Mouse (Mus musculus): ENCODE data around the gene Bloc1s6. TPM values are rescaled to one million over a fixed set of nuclear protein-coding genes. Genes with fewer than 3 reads are reported as not detected.
A peak's percentile ranks its signal among the peaks of the same experiment; 100 is the strongest.

Gene Bloc1s6
- polyA plus RNA-seq, 1 experiment from 2014 or later = 16.5 TPM

- no peak overlapping the region for H3K4me2 ChIP-seq (ENCODE audit: low read depth, low read length)
- H3K9me3 ChIP-seq (replicated peaks; ENCODE audit: control insufficient read depth, low read length) = no peaks in the 10 kb centered on the region
- no peak overlapping the region for H3K27ac ChIP-seq (ENCODE audit: low read length)
- no peaks in the 10 kb centered on the region for H3K27me3 ChIP-seq (ENCODE audit: control insufficient read depth, insufficient read depth, low read depth, low read length)
- no peak overlapping the region for H3K9ac ChIP-seq (ENCODE audit: low read depth, low read length)
- WGBS (ENCODE audit: insufficient replicate concordance) = 18% methylated on average over 3 of the region's 3 CpGs
- H3K4me1 ChIP-seq (ENCODE audit: control insufficient read depth, low read depth, low read length) = no peaks in the 10 kb centered on the region; the same call in 1 of the 2 replicates
- H3K36me3 ChIP-seq (ENCODE audit: control insufficient read depth, insufficient read depth) = no peaks in the 10 kb centered on the region
- ATAC-seq (ENCODE audit: low read depth) = no peak
- H3K4me3 ChIP-seq (ENCODE audit: low read depth, low read length) = no peak overlapping the region
These were observed 26.4 kb upstream of the Bloc1s6 start for GRCm38 (mm10) chr2:122711911-122712310.

GRCm38 (mm10) chr2:122712848-122713247 is 25.5 kb upstream of the Bloc1s6 start:
- no peaks in the 10 kb centered on the region; the same call in 1 of the 2 replicates for H3K4me1 ChIP-seq (ENCODE audit: control insufficient read depth, low read depth, low read length)
- 65% methylated on average over 2 of the region's 2 CpGs for WGBS (ENCODE audit: insufficient replicate concordance)
- no peak overlapping the region for H3K9ac ChIP-seq (ENCODE audit: low read depth, low read length)
- H3K36me3 ChIP-seq (ENCODE audit: control insufficient read depth, insufficient read depth) = no peaks in the 10 kb centered on the region
- H3K4me3 ChIP-seq (ENCODE audit: low read depth, low read length) = no peak overlapping the region
- H3K27me3 ChIP-seq (ENCODE audit: control insufficient read depth, insufficient read depth, low read depth, low read length) = no peaks in the 10 kb centered on the region
- no peaks in the 10 kb centered on the region for H3K9me3 ChIP-seq (replicated peaks; ENCODE audit: control insufficient read depth, low read length)
- no peak for ATAC-seq (ENCODE audit: low read depth)
- H3K27ac ChIP-seq (ENCODE audit: low read length) = no peak overlapping the region
- H3K4me2 ChIP-seq (ENCODE audit: low read depth, low read length) = no peak overlapping the region

GRCm38 (mm10) chr2:122715148-122715692 is 23.1 kb upstream of the Bloc1s6 start:
- Histone ChIP-seq H3K9me3 (replicated peaks; ENCODE audit: control insufficient read depth, low read length) (no peaks in the 10 kb centered on the region), H3K9ac (ENCODE audit: low read depth, low read length) (no peak overlapping the region), H3K4me1 (ENCODE audit: control insufficient read depth, low read depth, low read length) (no peaks in the 10 kb centered on the region), H3K4me3 (ENCODE audit: low read depth, low read length) (no peak overlapping the region), H3K27me3 (ENCODE audit: control insufficient read depth, insufficient read depth, low read depth, low read length) (no peaks in the 10 kb centered on the region), H3K4me2 (ENCODE audit: low read depth, low read length) (no peak overlapping the region), H3K27ac (ENCODE audit: low read length) (no peak overlapping the region), H3K36me3 (ENCODE audit: control insufficient read depth, insufficient read depth) (no peaks in the 10 kb centered on the region)
- no peak for ATAC-seq (ENCODE audit: low read depth)
- 43% methylated on average over 5 of the region's 5 CpGs for WGBS (ENCODE audit: insufficient replicate concordance)

GRCm38 (mm10) chr2:122716301-122716842 is 21.9 kb upstream of the Bloc1s6 start:
- Histone ChIP-seq H3K9ac (ENCODE audit: low read depth, low read length) (no peak overlapping the region), H3K9me3 (replicated peaks; ENCODE audit: control insufficient read depth, low read length) (no peaks in the 10 kb centered on the region), H3K4me3 (ENCODE audit: low read depth, low read length) (no peak overlapping the region), H3K27me3 (ENCODE audit: control insufficient read depth, insufficient read depth, low read depth, low read length) (no peaks in the 10 kb centered on the region), H3K4me1 (ENCODE audit: control insufficient read depth, low read depth, low read length) (no peaks in the 10 kb centered on the region), H3K27ac (ENCODE audit: low read length) (no peak overlapping the region), H3K36me3 (ENCODE audit: control insufficient read depth, insufficient read depth) (no peaks in the 10 kb centered on the region), H3K4me2 (ENCODE audit: low read depth, low read length) (no peak overlapping the region)
- WGBS (ENCODE audit: insufficient replicate concordance) = 34% methylated on average over 3 of the region's 3 CpGs
- no peak for ATAC-seq (ENCODE audit: low read depth)

GRCm38 (mm10) chr2:122719232-122719631 is 19.1 kb upstream of the Bloc1s6 start:
- H3K9ac ChIP-seq (ENCODE audit: low read depth, low read length) = no peak overlapping the region
- 15% methylated on average over 1 of the region's 1 CpGs for WGBS (ENCODE audit: insufficient replicate concordance)
- H3K4me1 ChIP-seq (ENCODE audit: control insufficient read depth, low read depth, low read length) = no peaks in the 10 kb centered on the region
- H3K36me3 ChIP-seq (ENCODE audit: control insufficient read depth, insufficient read depth) = no peaks in the 10 kb centered on the region
- H3K9me3 ChIP-seq (replicated peaks; ENCODE audit: control insufficient read depth, low read length) = no peaks in the 10 kb centered on the region
- H3K4me3 ChIP-seq (ENCODE audit: low read depth, low read length) = no peak overlapping the region
- no peak overlapping the region for H3K27ac ChIP-seq (ENCODE audit: low read length)
- ATAC-seq (ENCODE audit: low read depth) = no peak
- no peaks in the 10 kb centered on the region for H3K27me3 ChIP-seq (ENCODE audit: control insufficient read depth, insufficient read depth, low read depth, low read length)
- no peak overlapping the region for H3K4me2 ChIP-seq (ENCODE audit: low read depth, low read length)

GRCm38 (mm10) chr2:122720564-122720963 is 17.7 kb upstream of the Bloc1s6 start:
- Histone ChIP-seq H3K27ac (ENCODE audit: low read length) (no peak overlapping the region), H3K27me3 (ENCODE audit: control insufficient read depth, insufficient read depth, low read depth, low read length) (no peaks in the 10 kb centered on the region), H3K36me3 (ENCODE audit: control insufficient read depth, insufficient read depth) (no peaks in the 10 kb centered on the region), H3K9me3 (replicated peaks; ENCODE audit: control insufficient read depth, low read length) (no peaks in the 10 kb centered on the region), H3K9ac (ENCODE audit: low read depth, low read length) (no peak overlapping the region), H3K4me2 (ENCODE audit: low read depth, low read length) (no peak overlapping the region), H3K4me3 (ENCODE audit: low read depth, low read length) (no peak overlapping the region), H3K4me1 (ENCODE audit: control insufficient read depth, low read depth, low read length) (no peaks in the 10 kb centered on the region)
- ATAC-seq (ENCODE audit: low read depth) = no peak
- WGBS (ENCODE audit: insufficient replicate concordance) = 51% methylated on average over 3 of the region's 3 CpGs

- no peaks in the 10 kb centered on the region for H3K27me3 ChIP-seq (ENCODE audit: control insufficient read depth, insufficient read depth, low read depth, low read length)
- H3K4me1 ChIP-seq (ENCODE audit: control insufficient read depth, low read depth, low read length) = no peaks in the 10 kb centered on the region
- no peak overlapping the region for H3K4me3 ChIP-seq (ENCODE audit: low read depth, low read length)
- H3K9me3 ChIP-seq (replicated peaks; ENCODE audit: control insufficient read depth, low read length) = no peaks in the 10 kb centered on the region
- ATAC-seq (ENCODE audit: low read depth) = no peak
- H3K4me2 ChIP-seq (ENCODE audit: low read depth, low read length) = no peak overlapping the region
- no peaks in the 10 kb centered on the region for H3K36me3 ChIP-seq (ENCODE audit: control insufficient read depth, insufficient read depth)
- 40% methylated on average over 10 of the region's 10 CpGs for WGBS (ENCODE audit: insufficient replicate concordance)
- no peak overlapping the region for H3K27ac ChIP-seq (ENCODE audit: low read length)
- no peak overlapping the region for H3K9ac ChIP-seq (ENCODE audit: low read depth, low read length)
These were observed 12.7 kb upstream of the Bloc1s6 start for GRCm38 (mm10) chr2:122725604-122726003.

GRCm38 (mm10) chr2:122731456-122731855 is 6.8 kb upstream of the Bloc1s6 start:
- Histone ChIP-seq H3K4me1 (ENCODE audit: control insufficient read depth, low read depth, low read length) (no peaks in the 10 kb centered on the region), H3K9me3 (replicated peaks; ENCODE audit: control insufficient read depth, low read length) (no peaks in the 10 kb centered on the region), H3K4me3 (ENCODE audit: low read depth, low read length) (no peak overlapping the region), H3K4me2 (ENCODE audit: low read depth, low read length) (no peak overlapping the region), H3K27me3 (ENCODE audit: control insufficient read depth, insufficient read depth, low read depth, low read length) (peaks cover 6% of the 10 kb centered on the region), H3K36me3 (ENCODE audit: control insufficient read depth, insufficient read depth) (no peaks in the 10 kb centered on the region), H3K27ac (ENCODE audit: low read length) (no peak overlapping the region), H3K9ac (ENCODE audit: low read depth, low read length) (no peak overlapping the region)
- no peak for ATAC-seq (ENCODE audit: low read depth)
- 67% methylated on average over 2 of the region's 2 CpGs for WGBS (ENCODE audit: insufficient replicate concordance)

- Histone ChIP-seq H3K36me3 (ENCODE audit: control insufficient read depth, insufficient read depth) (no peaks in the 10 kb centered on the region), H3K4me1 (ENCODE audit: control insufficient read depth, low read depth, low read length) (peaks cover 2% of the 10 kb centered on the region), H3K4me2 (ENCODE audit: low read depth, low read length) (peak overlapping the region; percentile 83), H3K27me3 (ENCODE audit: control insufficient read depth, insufficient read depth, low read depth, low read length) (peaks cover 6% of the 10 kb centered on the region), H3K4me3 (ENCODE audit: low read depth, low read length) (peak overlapping the region; percentile 89), H3K9me3 (replicated peaks; ENCODE audit: control insufficient read depth, low read length) (no peaks in the 10 kb centered on the region), H3K9ac (ENCODE audit: low read depth, low read length) (peak overlapping the region; percentile 90), H3K27ac (ENCODE audit: low read length) (no peak overlapping the region)
- no peak for ATAC-seq (ENCODE audit: low read depth)
- 25% methylated on average over 7 of the region's 7 CpGs for WGBS (ENCODE audit: insufficient replicate concordance)
These were observed 720 bp downstream of the Bloc1s6 start for GRCm38 (mm10) chr2:122739023-122739422.
